8 mouse cellular contexts compared by ENCODE assay signal in the genomic region with DNA sequence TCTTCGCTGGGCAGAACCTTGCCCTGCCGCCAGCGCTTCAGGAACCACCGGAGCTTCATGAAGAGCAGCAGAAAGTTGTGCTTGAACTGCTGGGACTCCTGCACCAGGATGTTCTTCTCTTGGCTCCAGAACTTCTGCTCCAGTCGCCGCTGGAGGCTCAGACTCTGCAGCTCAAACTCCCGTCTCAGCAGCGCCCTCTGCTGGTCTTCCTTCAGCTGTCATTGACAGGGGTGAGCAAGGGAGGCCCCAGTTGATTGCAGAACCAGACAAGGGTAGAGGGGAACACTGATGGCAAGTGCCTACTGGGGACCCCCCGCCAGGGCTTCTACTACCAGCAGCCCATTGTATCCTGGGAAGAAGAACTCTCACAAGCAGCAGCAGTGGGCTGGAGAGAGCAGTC. TPM values are rescaled to one million over a fixed set of nuclear protein-coding genes. Genes with fewer than 3 reads are reported as not detected.
DNase-seq lines count a peak whose midpoint lies in the region; ATAC-seq and TF ChIP-seq lines count a peak whose summit lies in the region.

No protein-coding gene starts in this region.

- no peak for TF ChIP-seq POLR2A in olfactory bulb, adult 2 months (IDR thresholded peaks at IDR 0.05; ENCODE audit: insufficient read depth, low read depth, low read length)

- no peak overlapping the region for H3K4me3 ChIP-seq in kidney, postnatal 0 days (replicated peaks; ENCODE audit: low read depth, low read length)
- H3K4me3 ChIP-seq in liver, postnatal 0 days (ENCODE audit: low read depth, low read length) = no peak overlapping the region
- H3K4me3 ChIP-seq in olfactory bulb, adult 2 months (ENCODE audit: insufficient read depth, low read depth, low read length) = no peak overlapping the region

- peak; percentile 86 to 87 for DNase-seq in B cell, adult 2 months
- peak; percentile 83 to 86 for DNase-seq in adrenal gland, adult 18-20 months (ENCODE audit: low spot score in 2 of 2)
- peak; percentile 68 for DNase-seq in embryo, embryonic 11.5 days (ENCODE audit: low read depth, low spot score)
- peak; percentile 88 for DNase-seq in kidney, postnatal 0 days (ENCODE audit: low spot score)
- peak; percentile 92 for DNase-seq in liver, postnatal 0 days
- peak; percentile 80 for DNase-seq in thymus, postnatal 0 days (ENCODE audit: low spot score)

- no peak for TF ChIP-seq EP300 in liver, postnatal 0 days (IDR thresholded peaks at IDR 0.05; ENCODE audit: low read depth)

- peaks cover 63% of the 10 kb centered on the region for H3K36me3 ChIP-seq in kidney, postnatal 0 days (ENCODE audit: insufficient read depth, low read length)
- H3K36me3 ChIP-seq in liver, postnatal 0 days (replicated peaks; ENCODE audit: insufficient read depth, low read length) = peaks cover 11% of the 10 kb centered on the region

- no peaks in the 10 kb centered on the region for H3K4me1 ChIP-seq in kidney, postnatal 0 days (replicated peaks; ENCODE audit: insufficient read depth, low read length)
- peaks cover 19% of the 10 kb centered on the region for H3K4me1 ChIP-seq in liver, postnatal 0 days (ENCODE audit: insufficient read depth)
- peaks cover 22% of the 10 kb centered on the region for H3K4me1 ChIP-seq in olfactory bulb, adult 2 months (ENCODE audit: control insufficient read depth, insufficient read depth, low read length)

- no peak overlapping the region for H3K4me2 ChIP-seq in kidney, postnatal 0 days (ENCODE audit: low read length)
- H3K4me2 ChIP-seq in liver, postnatal 0 days (ENCODE audit: low read depth, low read length) = no peak overlapping the region

- no peaks in the 10 kb centered on the region for H3K9me3 ChIP-seq in kidney, postnatal 0 days (replicated peaks; ENCODE audit: low read length)
- no peaks in the 10 kb centered on the region for H3K9me3 ChIP-seq in liver, postnatal 0 days (ENCODE audit: low read length)

- peak; percentile 89 for TF ChIP-seq CTCF in kidney, postnatal 0 days (IDR thresholded peaks at IDR 0.05; ENCODE audit: low read depth)
- peak; percentile 97 for TF ChIP-seq CTCF in liver, postnatal 0 days (IDR thresholded peaks at IDR 0.05; ENCODE audit: low read depth)
- peak; percentile 76 for TF ChIP-seq CTCF in olfactory bulb, adult 2 months (IDR thresholded peaks at IDR 0.05; ENCODE audit: insufficient read depth, low read depth, low read length)

- WGBS in kidney, postnatal 0 days = 48% methylated on average over 9 of the region's 9 CpGs
- WGBS in liver, postnatal 0 days (ENCODE audit: insufficient replicate concordance) = 35% methylated on average over 9 of the region's 9 CpGs
- WGBS in olfactory bulb, adult 2 months = 42% methylated on average over 9 of the region's 9 CpGs

- no peaks in the 10 kb centered on the region for H3K27me3 ChIP-seq in kidney, postnatal 0 days (ENCODE audit: insufficient read depth, low read length)
- H3K27me3 ChIP-seq in liver, postnatal 0 days (ENCODE audit: insufficient read depth, low read length) = no peaks in the 10 kb centered on the region

- no peak overlapping the region for H3K9ac ChIP-seq in kidney, postnatal 0 days (ENCODE audit: low read depth, low read length)
- no peak overlapping the region for H3K9ac ChIP-seq in liver, postnatal 0 days (replicated peaks)

- ATAC-seq in granulocyte monocyte progenitor cell, adult 5-6 weeks (replicated peaks; ENCODE audit: poor library complexity, severe bottlenecking) = peak; percentile 75
- no peak; the same call in 1 of the 2 replicates for ATAC-seq in kidney, postnatal 0 days (replicated peaks; ENCODE audit: low FRiP score, low read depth)
- peak; percentile 47 for ATAC-seq in liver, postnatal 0 days

- no peak overlapping the region for H3K27ac ChIP-seq in kidney, postnatal 0 days
- H3K27ac ChIP-seq in liver, postnatal 0 days (ENCODE audit: low read depth) = no peak overlapping the region
- H3K27ac ChIP-seq in olfactory bulb, adult 2 months (ENCODE audit: insufficient read depth, low read depth, low read length) = no peak overlapping the region

RNA-seq across cellular contexts. Expression of a gene that starts 23.9 kb away (rescaled TPM):
- 1 to 10 TPM; 2.8 to 3.8 TPM for total RNA-seq in adrenal gland, adult 18-20 months (2021)
- 17.8 and 23.9 TPM in 2 replicates for total RNA-seq in granulocyte monocyte progenitor cell, adult 5-6 weeks (2014; fragmentation: Nextera tagmentation)
- total RNA-seq in granulocyte monocyte progenitor cell, adult 5-6 weeks (2017) = 36.9 and 50.6 TPM in 2 replicates
- polyA plus RNA-seq in kidney, postnatal 0 days (2015; fragmentation: Nextera tagmentation; extraction: Ambion mirVana) = 20.4 and 23.2 TPM in 2 replicates
- polyA plus RNA-seq in liver, postnatal 0 days (2015; fragmentation: Nextera tagmentation; extraction: Ambion mirVana) = 12.4 and 14.0 TPM in 2 replicates
- not detected in 2 replicates for polyA plus RNA-seq in olfactory bulb, adult 2 months (2012; ENCODE audit: insufficient read depth, insufficient read length, low replicate concordance, missing spikeins)
- 30.9 and 31.3 TPM in 2 replicates for polyA plus RNA-seq in thymus, postnatal 0 days (2015; fragmentation: Nextera tagmentation; extraction: Ambion mirVana)

RNA-seq across cellular contexts. Expression of a gene that starts 38.9 kb away (rescaled TPM):
- total RNA-seq in adrenal gland, adult 18-20 months (2021) = 10 to 100 TPM; 61.0 to 87.7 TPM
- 25.7 and 28.1 TPM in 2 replicates for total RNA-seq in granulocyte monocyte progenitor cell, adult 5-6 weeks (2014; fragmentation: Nextera tagmentation)
- total RNA-seq in granulocyte monocyte progenitor cell, adult 5-6 weeks (2017) = 22.5 and 25.1 TPM in 2 replicates
- 45.8 and 48.4 TPM in 2 replicates for polyA plus RNA-seq in kidney, postnatal 0 days (2015; fragmentation: Nextera tagmentation; extraction: Ambion mirVana)
- polyA plus RNA-seq in liver, postnatal 0 days (2015; fragmentation: Nextera tagmentation; extraction: Ambion mirVana) = 10.0 and 11.3 TPM in 2 replicates
- 187 and 436 TPM in 2 replicates for polyA plus RNA-seq in olfactory bulb, adult 2 months (2012; ENCODE audit: insufficient read depth, insufficient read length, low replicate concordance, missing spikeins)
- polyA plus RNA-seq in thymus, postnatal 0 days (2015; fragmentation: Nextera tagmentation; extraction: Ambion mirVana) = 125 and 141 TPM in 2 replicates

RNA-seq across cellular contexts. Expression of a gene that starts 48.2 kb away (rescaled TPM):
- 10 to 100 TPM; 31.4 to 36.2 TPM for total RNA-seq in adrenal gland, adult 18-20 months (2021)
- total RNA-seq in granulocyte monocyte progenitor cell, adult 5-6 weeks (2014; fragmentation: Nextera tagmentation) = 4.4 and 5.7 TPM in 2 replicates
- 2.5 TPM in 2 replicates for total RNA-seq in granulocyte monocyte progenitor cell, adult 5-6 weeks (2017)
- 1.3 and 1.8 TPM in 2 replicates for polyA plus RNA-seq in kidney, postnatal 0 days (2015; fragmentation: Nextera tagmentation; extraction: Ambion mirVana)
- polyA plus RNA-seq in liver, postnatal 0 days (2015; fragmentation: Nextera tagmentation; extraction: Ambion mirVana) = 0.65 and 1.0 TPM in 2 replicates
- polyA plus RNA-seq in olfactory bulb, adult 2 months (2012; ENCODE audit: insufficient read depth, insufficient read length, low replicate concordance, missing spikeins) = not detected in 2 replicates
- 0.57 TPM in 2 replicates for polyA plus RNA-seq in thymus, postnatal 0 days (2015; fragmentation: Nextera tagmentation; extraction: Ambion mirVana)

RNA-seq across cellular contexts. Expression of a gene that starts 56.1 kb away (rescaled TPM):
- total RNA-seq in adrenal gland, adult 18-20 months (2021) = not detected
- not detected in 2 replicates for total RNA-seq in granulocyte monocyte progenitor cell, adult 5-6 weeks (2014; fragmentation: Nextera tagmentation)
- total RNA-seq in granulocyte monocyte progenitor cell, adult 5-6 weeks (2017) = not detected in 2 replicates
- 2.2 and 2.5 TPM in 2 replicates for polyA plus RNA-seq in kidney, postnatal 0 days (2015; fragmentation: Nextera tagmentation; extraction: Ambion mirVana)
- not detected in 2 replicates for polyA plus RNA-seq in liver, postnatal 0 days (2015; fragmentation: Nextera tagmentation; extraction: Ambion mirVana)
- not detected in 2 replicates for polyA plus RNA-seq in olfactory bulb, adult 2 months (2012; ENCODE audit: insufficient read depth, insufficient read length, low replicate concordance, missing spikeins)
- polyA plus RNA-seq in thymus, postnatal 0 days (2015; fragmentation: Nextera tagmentation; extraction: Ambion mirVana) = not detected in 2 replicates

Comparison
In these comparisons a context has a peak if more than half of its experiments do, and no peak if none do; other contexts are left out.
1. RNA of a gene that starts 23.9 kb away (polyA plus RNA-seq): 30.9 to 31.3 TPM in thymus, postnatal 0 days, 20.4 to 23.2 TPM in kidney, postnatal 0 days and 12.4 to 14.0 TPM in liver, postnatal 0 days; not detected in olfactory bulb, adult 2 months; every median in the first group is over 10 times any median in the second.
2. Peak in every context shown above with its lines, with median percentiles within 50 percentile points of each other: DNase-seq and CTCF ChIP-seq.